Mouse (Mus musculus) brain, embryonic 14.5 days (tissue): ENCODE data around the gene Ankrd24.
"Not testable (repeated sequence)": the region's sequence is repeated elsewhere in the genome, so short reads cannot be mapped to it uniquely, and the experiment has no call there.

ENCODE experiments used
- CTCF ChIP-seq: fragments of 200-500 bp; IDR thresholded peaks from 2 replicates; pipeline ENCODE4 v1.5.1; 2012; ENCODE audit warnings: inconsistent platforms, mild to moderate bottlenecking, moderate library complexity, borderline replicate concordance; ENCODE audit not compliant: insufficient read depth, insufficient read length; ENCODE audit errors: extremely low read depth
- POLR2A ChIP-seq: fragments of 200-500 bp; IDR thresholded peaks from 2 replicates; pipeline ENCODE4 v1.6.1; 2012; ENCODE audit warnings: mild to moderate bottlenecking, inconsistent platforms, borderline replicate concordance; ENCODE audit not compliant: poor library complexity, insufficient read depth, insufficient read length, severe bottlenecking; ENCODE audit errors: extremely low read depth

DNA sequence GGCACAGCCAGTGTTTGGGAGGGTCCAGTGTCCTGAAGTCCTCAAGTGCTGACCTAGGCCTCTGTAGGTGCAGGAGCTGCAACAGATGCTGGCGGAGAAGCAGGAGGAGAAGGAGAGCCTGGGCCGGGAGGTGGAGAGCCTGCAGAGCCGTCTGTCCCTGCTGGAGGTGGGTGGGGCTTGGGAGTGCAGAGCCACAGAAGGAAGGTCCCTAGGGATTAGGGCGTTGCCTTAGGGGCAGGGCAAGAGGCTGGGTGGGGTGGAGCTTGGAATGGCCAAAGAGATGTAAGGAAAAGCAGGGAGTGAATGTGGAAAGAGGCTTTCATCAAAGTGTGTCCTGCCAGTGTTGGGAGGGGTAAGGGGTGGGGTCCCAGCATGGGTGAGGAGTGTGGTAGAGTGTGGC lies 12.5 kb downstream of the Ankrd24 start:
- TF ChIP-seq CTCF, POLR2A: not testable (repeated sequence)
